Mouse (Mus musculus) heart, adult 11 months (tissue): ENCODE measurements around the gene Gm5148.

Experiments
- DNase-seq: peaks from one replicate; pipeline ENCODE4 v3.0.0; 2022

The Gm5148 gene

GRCm38 (mm10) chr3:37686751-37687150 is 37.5 kb downstream of the Gm5148 start:
- no peak for DNase-seq

- DNase-seq: peak; percentile 87
Measured at GRCm38 (mm10) chr3:37686219-37686618, 38.1 kb downstream of the Gm5148 start.

- DNase-seq: peak; percentile 81
Measured at GRCm38 (mm10) chr3:37676291-37676690, 48.0 kb downstream of the Gm5148 start.

- peak; percentile 90 for DNase-seq
Measured at GRCm38 (mm10) chr3:37675056-37675525, 49.2 kb downstream of the Gm5148 start.

- peak; percentile 81 for DNase-seq
Measured at GRCm38 (mm10) chr3:37673513-37674261, 50.6 kb downstream of the Gm5148 start.

GRCm38 (mm10) chr3:37672266-37673040 is 51.8 kb downstream of the Gm5148 start:
- peak; percentile 90 for DNase-seq

GRCm38 (mm10) chr3:37669100-37669499 is 55.2 kb downstream of the Gm5148 start:
- DNase-seq: no peak

- DNase-seq: no peak
Measured at GRCm38 (mm10) chr3:37668652-37669051, 55.6 kb downstream of the Gm5148 start.

- DNase-seq: no peak
Measured at GRCm38 (mm10) chr3:37667736-37668135, 56.6 kb downstream of the Gm5148 start.

- DNase-seq: no peak
Measured at GRCm38 (mm10) chr3:37667119-37667467, 57.2 kb downstream of the Gm5148 start.

GRCm38 (mm10) chr3:37666291-37667118 is 57.8 kb downstream of the Gm5148 start:
- DNase-seq: peak; percentile 96
